Mouse (Mus musculus) embryonic facial prominence, embryonic 13.5 days (tissue): ENCODE measurements around the gene Ptpdc1. TPM values are rescaled to one million over a fixed set of nuclear protein-coding genes. Genes with fewer than 3 reads are reported as not detected.

Experiments
- ATAC-seq: fragments of 200-750 bp; cut with Nextera tagmentation; 2 replicates; pipeline ENCODE4 v1.8.0; 2017; ENCODE audit warnings: low read depth; ENCODE audit not compliant: insufficient number of reproducible peaks, insufficient read depth, low FRiP score, low TSS enrichment
- H3K27ac ChIP-seq: fragments of 300-500 bp; sonication (generic); 2 replicates; pipeline ENCODE4 v1.5.1; 2015; ENCODE audit warnings: moderate library complexity, mild to moderate bottlenecking, inconsistent platforms
- H3K27me3 ChIP-seq: fragments of 300-500 bp; sonication (generic); 2 replicates; pipeline ENCODE4 v1.6.1; 2015; ENCODE audit warnings: mild to moderate bottlenecking, inconsistent platforms
- H3K36me3 ChIP-seq: fragments of 300-500 bp; sonication (generic); 2 replicates; pipeline ENCODE4 v1.6.1; 2015; ENCODE audit warnings: mild to moderate bottlenecking, inconsistent platforms
- H3K4me1 ChIP-seq: fragments of 300-500 bp; sonication (generic); 2 replicates; pipeline ENCODE4 v1.6.1; 2015; ENCODE audit warnings: inconsistent platforms
- H3K4me2 ChIP-seq: fragments of 300-500 bp; sonication (generic); 2 replicates; pipeline ENCODE4 v1.6.1; 2015; ENCODE audit warnings: moderate library complexity, mild to moderate bottlenecking, inconsistent platforms
- H3K4me3 ChIP-seq: fragments of 300-500 bp; sonication (generic); 2 replicates; pipeline ENCODE4 v1.5.1; 2015; ENCODE audit warnings: mild to moderate bottlenecking, inconsistent platforms
- H3K9ac ChIP-seq: fragments of 300-500 bp; sonication (generic); 2 replicates; pipeline ENCODE4 v1.6.1; 2015; ENCODE audit warnings: mild to moderate bottlenecking, inconsistent platforms
- H3K9me3 ChIP-seq: fragments of 300-500 bp; sonication (generic); 2 replicates; pipeline ENCODE4 v1.6.1; 2016; ENCODE audit warnings: inconsistent platforms
- WGBS: fragments of 180-500 bp; shearing (Covaris S2); methylation state at CpG from one replicate; pipeline ENCODE4 v1.1.7; 2015; ENCODE audit warnings: mixed read lengths; 5-methylcytosine and 5-hydroxymethylcytosine counted together
- polyA plus RNA-seq: library from polyadenylated mRNA; unstranded; fragments of >200 nt; fragmentation: Nextera tagmentation; extraction: Ambion mirVana; gene quantifications from 2 replicates; pipeline ENCODE4 v1.2.1, GENCODE M21; 2015

Ptpdc1 gene
- polyA plus RNA-seq, 1 experiment from 2014 or later: 21.2 TPM

GRCm38 (mm10) chr13:48617774-48618173, 7.7 kb downstream of the Ptpdc1 start:
- no peak overlapping the region for H3K4me3 ChIP-seq
- peaks cover 10% of the 10 kb centered on the region for H3K36me3 ChIP-seq
- no peaks in the 10 kb centered on the region for H3K27me3 ChIP-seq
- ATAC-seq: no peak
- H3K4me1 ChIP-seq: peaks cover 22% of the 10 kb centered on the region
- H3K27ac ChIP-seq: peak overlapping the region; percentile 60
- no peak overlapping the region for H3K4me2 ChIP-seq
- H3K9me3 ChIP-seq: peaks cover 13% of the 10 kb centered on the region
- H3K9ac ChIP-seq: no peak overlapping the region

- 80% methylated on average over 2 of the region's 2 CpGs for WGBS
- no peak overlapping the region for H3K27ac ChIP-seq
- peaks cover 10% of the 10 kb centered on the region for H3K36me3 ChIP-seq
- H3K9me3 ChIP-seq: peaks cover 13% of the 10 kb centered on the region
- no peaks in the 10 kb centered on the region for H3K27me3 ChIP-seq
- no peak overlapping the region for H3K4me3 ChIP-seq
- H3K4me2 ChIP-seq: no peak overlapping the region
- H3K9ac ChIP-seq: no peak overlapping the region
- ATAC-seq: no peak
- peaks cover 18% of the 10 kb centered on the region for H3K4me1 ChIP-seq
Observed at GRCm38 (mm10) chr13:48614525-48614924, 10.9 kb downstream of the Ptpdc1 start.

GRCm38 (mm10) chr13:48609106-48609505, 16.4 kb downstream of the Ptpdc1 start:
- no peaks in the 10 kb centered on the region for H3K27me3 ChIP-seq
- H3K4me1 ChIP-seq: 0 out of 2 replicates have a peak, but pooled peaks cover 10% of the 10 kb centered on the region
- no peak overlapping the region for H3K4me2 ChIP-seq
- H3K4me3 ChIP-seq: no peak overlapping the region
- H3K9ac ChIP-seq: no peak overlapping the region
- ATAC-seq: no peak
- no peak overlapping the region for H3K27ac ChIP-seq
- peaks cover 18% of the 10 kb centered on the region for H3K36me3 ChIP-seq
- WGBS: 64% methylated on average over 5 of the region's 5 CpGs
- H3K9me3 ChIP-seq: no peaks in the 10 kb centered on the region

- Histone ChIP-seq H3K27me3 (no peaks in the 10 kb centered on the region), H3K27ac (no peak overlapping the region), H3K9me3 (no peaks in the 10 kb centered on the region), H3K4me2 (no peak overlapping the region), H3K36me3 (peaks cover 46% of the 10 kb centered on the region), H3K9ac (no peak overlapping the region), H3K4me3 (no peak overlapping the region), H3K4me1 (0 out of 2 replicates have a peak, but pooled peaks cover 9% of the 10 kb centered on the region)
- ATAC-seq: no peak
- WGBS: 84% methylated on average over 5 of the region's 5 CpGs
Observed at GRCm38 (mm10) chr13:48604591-48604990, 20.9 kb downstream of the Ptpdc1 start.

- peaks cover 46% of the 10 kb centered on the region for H3K36me3 ChIP-seq
- ATAC-seq: no peak
- no peak overlapping the region for H3K4me2 ChIP-seq
- 82% methylated on average over 3 of the region's 3 CpGs for WGBS
- H3K4me1 ChIP-seq: 0 out of 2 replicates have a peak, but pooled peaks cover 3% of the 10 kb centered on the region
- H3K9me3 ChIP-seq: no peaks in the 10 kb centered on the region
- no peak overlapping the region for H3K9ac ChIP-seq
- H3K27ac ChIP-seq: no peak overlapping the region
- H3K27me3 ChIP-seq: no peaks in the 10 kb centered on the region
- H3K4me3 ChIP-seq: no peak overlapping the region
Observed at GRCm38 (mm10) chr13:48603296-48603695, 22.2 kb downstream of the Ptpdc1 start.

GRCm38 (mm10) chr13:48594605-48595004, 30.9 kb downstream of the Ptpdc1 start:
- peaks cover 32% of the 10 kb centered on the region for H3K36me3 ChIP-seq
- H3K27ac ChIP-seq: peak overlapping the region; percentile 74
- no peak overlapping the region for H3K4me2 ChIP-seq
- no peaks in the 10 kb centered on the region for H3K9me3 ChIP-seq
- H3K9ac ChIP-seq: 0 out of 2 replicates have a peak overlapping the region, but pooled peaks have one; percentile 16
- H3K4me3 ChIP-seq: no peak overlapping the region
- no peak for ATAC-seq
- WGBS: 73% methylated on average over 7 of the region's 7 CpGs
- H3K4me1 ChIP-seq: peaks cover 21% of the 10 kb centered on the region
- H3K27me3 ChIP-seq: no peaks in the 10 kb centered on the region

GRCm38 (mm10) chr13:48594031-48594430, 31.4 kb downstream of the Ptpdc1 start:
- peak overlapping the region; percentile 74 for H3K27ac ChIP-seq
- H3K27me3 ChIP-seq: no peaks in the 10 kb centered on the region
- H3K36me3 ChIP-seq: peaks cover 34% of the 10 kb centered on the region
- H3K9ac ChIP-seq: no peak overlapping the region
- ATAC-seq: no peak
- H3K9me3 ChIP-seq: no peaks in the 10 kb centered on the region
- H3K4me3 ChIP-seq: no peak overlapping the region
- 35% methylated on average over 10 of the region's 10 CpGs for WGBS
- peaks cover 21% of the 10 kb centered on the region for H3K4me1 ChIP-seq
- H3K4me2 ChIP-seq: 0 out of 2 replicates have a peak overlapping the region, but pooled peaks have one; percentile 22

- H3K27me3 ChIP-seq: no peaks in the 10 kb centered on the region
- 34% methylated on average over 15 of the region's 15 CpGs for WGBS
- H3K9ac ChIP-seq: peak overlapping the region; percentile 18; the same call in 1 of the 2 replicates
- H3K4me2 ChIP-seq: peak overlapping the region; percentile 5; the same call in 1 of the 2 replicates
- no peak for ATAC-seq
- no peak overlapping the region for H3K4me3 ChIP-seq
- peaks cover 21% of the 10 kb centered on the region for H3K4me1 ChIP-seq
- peaks cover 40% of the 10 kb centered on the region for H3K36me3 ChIP-seq
- no peaks in the 10 kb centered on the region for H3K9me3 ChIP-seq
- peak overlapping the region; percentile 41 for H3K27ac ChIP-seq
Observed at GRCm38 (mm10) chr13:48593181-48593580, 32.3 kb downstream of the Ptpdc1 start.

- no peak overlapping the region for H3K27ac ChIP-seq
- no peaks in the 10 kb centered on the region for H3K9me3 ChIP-seq
- no peak overlapping the region for H3K4me2 ChIP-seq
- H3K4me3 ChIP-seq: no peak overlapping the region
- ATAC-seq: no peak
- H3K36me3 ChIP-seq: peaks cover 45% of the 10 kb centered on the region
- H3K27me3 ChIP-seq: no peaks in the 10 kb centered on the region
- no peak overlapping the region for H3K9ac ChIP-seq
- peaks cover 21% of the 10 kb centered on the region for H3K4me1 ChIP-seq
Observed at GRCm38 (mm10) chr13:48590743-48591142, 34.7 kb downstream of the Ptpdc1 start.

- H3K4me2 ChIP-seq: no peak overlapping the region
- no peaks in the 10 kb centered on the region for H3K4me1 ChIP-seq
- H3K27me3 ChIP-seq: no peaks in the 10 kb centered on the region
- no peak for ATAC-seq
- no peak overlapping the region for H3K9ac ChIP-seq
- no peak overlapping the region for H3K4me3 ChIP-seq
- 82% methylated on average over 11 of the region's 11 CpGs for WGBS
- H3K9me3 ChIP-seq: no peaks in the 10 kb centered on the region
- peaks cover 63% of the 10 kb centered on the region for H3K36me3 ChIP-seq
- H3K27ac ChIP-seq: no peak overlapping the region
Observed at GRCm38 (mm10) chr13:48587354-48587753, 38.1 kb downstream of the Ptpdc1 start.

- no peaks in the 10 kb centered on the region for H3K9me3 ChIP-seq
- H3K27ac ChIP-seq: no peak overlapping the region
- WGBS: 89% methylated on average over 9 of the region's 9 CpGs
- peaks cover 63% of the 10 kb centered on the region for H3K36me3 ChIP-seq
- H3K9ac ChIP-seq: no peak overlapping the region
- H3K4me1 ChIP-seq: no peaks in the 10 kb centered on the region
- no peak for ATAC-seq
- H3K4me3 ChIP-seq: no peak overlapping the region
- H3K4me2 ChIP-seq: no peak overlapping the region
- no peaks in the 10 kb centered on the region for H3K27me3 ChIP-seq
Observed at GRCm38 (mm10) chr13:48586496-48586895, 39.0 kb downstream of the Ptpdc1 start.

- 84% methylated on average over 7 of the region's 7 CpGs for WGBS
- Histone ChIP-seq H3K4me3 (no peak overlapping the region), H3K27me3 (no peaks in the 10 kb centered on the region), H3K4me1 (no peaks in the 10 kb centered on the region), H3K9ac (no peak overlapping the region), H3K36me3 (peaks cover 68% of the 10 kb centered on the region), H3K9me3 (no peaks in the 10 kb centered on the region), H3K27ac (no peak overlapping the region), H3K4me2 (no peak overlapping the region)
- ATAC-seq: no peak
Observed at GRCm38 (mm10) chr13:48585786-48586185, 39.7 kb downstream of the Ptpdc1 start.
